Mouse (Mus musculus): ENCODE measurements at regions not wholly inside any gene's neighbourhood (a gene's known extent, or its start where the extent isn't known, plus 50 kb on each side); places are given as distances from the start of the nearest gene placed in this dataset.
"Not testable (repeated sequence)": the region's sequence is repeated elsewhere in the genome, so short reads cannot be mapped to it uniquely, and the experiment has no call there.

- not testable (repeated sequence) for TF ChIP-seq EP300 (IDR thresholded peaks at IDR 0.05; ENCODE audit: insufficient read depth, low read depth, low read length); CTCF (IDR thresholded peaks at IDR 0.05); POLR2A (IDR thresholded peaks at IDR 0.05; ENCODE audit: insufficient read depth, low read depth, low read length)
Measured at GRCm38 (mm10) chrX:94883547-94883946, 142.9 kb downstream of the Spin4 start.

Data from heart, adult 2 months (tissue).